Mouse (Mus musculus): ENCODE data around the gene Tenm3.

GRCm38 (mm10) chr8:48439491-48439890 lies 404.3 kb downstream of the Tenm3 start:
- TF ChIP-seq POLR2A (IDR thresholded peaks at IDR 0.05; ENCODE audit: low read depth, low read length) (no peak), CTCF (IDR thresholded peaks at IDR 0.05; ENCODE audit: borderline replicate concordance, insufficient read depth, low read length) (no peak)
